Mouse (Mus musculus): ENCODE results near the gene Zfp185. TPM values are rescaled to one million over a fixed set of nuclear protein-coding genes. Genes with fewer than 3 reads are reported as not detected.

Zfp185 gene
- polyA plus RNA-seq, 1 experiment from 2014 or later: 0.33 TPM

GRCm38 (mm10) chrX:72995542-72995941 is 8.4 kb downstream of the Zfp185 start:
- Histone ChIP-seq H3K27ac (ENCODE audit: low read depth) (no peak overlapping the region), H3K36me3 (replicated peaks; ENCODE audit: insufficient read depth, low read length) (no peaks in the 10 kb centered on the region), H3K4me1 (ENCODE audit: insufficient read depth) (no peaks in the 10 kb centered on the region), H3K27me3 (ENCODE audit: insufficient read depth, low read length) (no peaks in the 10 kb centered on the region), H3K4me2 (ENCODE audit: low read depth, low read length) (no peak overlapping the region), H3K9ac (replicated peaks) (no peak overlapping the region), H3K9me3 (ENCODE audit: low read length) (no peaks in the 10 kb centered on the region), H3K4me3 (ENCODE audit: low read depth, low read length) (no peak overlapping the region)
- DNase-seq (no peak), ATAC-seq (no peak)
- 63% methylated on average over 3 of the region's 3 CpGs for WGBS (ENCODE audit: insufficient replicate concordance)
- TF ChIP-seq CTCF (IDR thresholded peaks at IDR 0.05; ENCODE audit: low read depth) (no peak), EP300 (IDR thresholded peaks at IDR 0.05; ENCODE audit: low read depth) (no peak)

DNA sequence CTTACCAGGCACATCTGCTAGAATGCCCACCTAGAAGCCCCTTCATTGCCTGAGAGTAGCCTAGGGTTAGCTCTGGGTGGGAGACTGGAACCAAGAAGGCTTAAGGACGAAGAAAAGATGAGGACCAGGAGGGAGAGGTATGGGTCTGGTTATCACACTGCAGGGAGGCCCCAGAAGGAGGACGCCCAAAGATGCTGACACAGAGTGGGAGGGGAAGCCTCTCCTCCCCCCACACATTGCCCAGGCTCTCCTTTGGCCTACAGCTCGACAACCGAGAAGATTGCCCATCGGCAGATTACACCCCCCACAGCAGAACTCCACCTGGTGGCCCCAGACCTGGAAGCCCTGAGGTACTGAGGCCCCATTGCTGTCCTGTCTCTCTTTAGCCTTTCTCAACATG is 16.0 kb downstream of the Zfp185 start:
- no peak overlapping the region for H3K4me2 ChIP-seq (ENCODE audit: low read depth, low read length)
- ATAC-seq (no peak), DNase-seq (no peak)

DNA sequence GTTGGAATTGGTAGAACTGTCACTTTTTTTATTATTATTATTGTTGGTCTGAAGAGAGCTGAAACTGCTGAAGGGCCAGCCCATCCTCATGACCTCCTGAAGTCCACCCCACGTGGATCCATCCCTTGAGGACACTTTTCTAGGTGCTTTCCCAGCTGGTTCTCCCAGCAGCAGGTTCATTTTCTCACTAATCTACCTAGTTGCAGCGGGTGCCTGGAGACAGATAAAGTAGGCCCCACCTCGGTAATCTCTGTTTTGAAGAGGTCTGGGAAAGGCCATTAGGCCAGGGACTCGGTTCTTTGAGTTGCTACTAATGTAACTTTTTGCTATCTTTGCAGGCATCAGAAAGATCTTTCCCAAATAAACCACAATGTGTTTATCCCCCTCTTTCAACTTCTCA is 18.5 kb downstream of the Zfp185 start:
- Histone ChIP-seq H3K9ac (replicated peaks) (no peak overlapping the region), H3K4me3 (ENCODE audit: low read depth, low read length) (no peak overlapping the region), H3K4me2 (ENCODE audit: low read depth, low read length) (no peak overlapping the region), H3K27ac (ENCODE audit: low read depth) (no peak overlapping the region), H3K4me1 (ENCODE audit: insufficient read depth) (no peaks in the 10 kb centered on the region), H3K27me3 (ENCODE audit: insufficient read depth, low read length) (no peaks in the 10 kb centered on the region), H3K36me3 (replicated peaks; ENCODE audit: insufficient read depth, low read length) (no peaks in the 10 kb centered on the region), H3K9me3 (ENCODE audit: low read length) (no peaks in the 10 kb centered on the region)
- DNase-seq: no peak
- 52% methylated on average over 4 of the region's 4 CpGs for WGBS (ENCODE audit: insufficient replicate concordance)
- TF ChIP-seq CTCF (IDR thresholded peaks at IDR 0.05; ENCODE audit: low read depth) (no peak), EP300 (IDR thresholded peaks at IDR 0.05; ENCODE audit: low read depth) (peak; percentile 66; the same call in 1 of the 2 replicates)
- ATAC-seq: no peak

More for the DNA sequence above, 16.0 kb downstream of the Zfp185 start:
- Histone ChIP-seq H3K27me3 (ENCODE audit: insufficient read depth, low read length) (no peaks in the 10 kb centered on the region), H3K4me3 (ENCODE audit: low read depth, low read length) (no peak overlapping the region), H3K9me3 (ENCODE audit: low read length) (no peaks in the 10 kb centered on the region), H3K4me1 (ENCODE audit: insufficient read depth) (no peaks in the 10 kb centered on the region), H3K36me3 (replicated peaks; ENCODE audit: insufficient read depth, low read length) (no peaks in the 10 kb centered on the region), H3K27ac (ENCODE audit: low read depth) (no peak overlapping the region), H3K9ac (replicated peaks) (no peak overlapping the region)
- no peak for TF ChIP-seq EP300 (IDR thresholded peaks at IDR 0.05; ENCODE audit: low read depth)
- no peak for TF ChIP-seq CTCF (IDR thresholded peaks at IDR 0.05; ENCODE audit: low read depth)
- 66% methylated on average over 5 of the region's 5 CpGs for WGBS (ENCODE audit: insufficient replicate concordance)

GRCm38 (mm10) chrX:73007597-73008479 is 20.7 kb downstream of the Zfp185 start:
- no peaks in the 10 kb centered on the region for H3K27me3 ChIP-seq (ENCODE audit: insufficient read depth, low read length)
- no peaks in the 10 kb centered on the region for H3K36me3 ChIP-seq (replicated peaks; ENCODE audit: insufficient read depth, low read length)
- no peak for TF ChIP-seq EP300 (IDR thresholded peaks at IDR 0.05; ENCODE audit: low read depth)
- peak; percentile 94 for TF ChIP-seq CTCF (IDR thresholded peaks at IDR 0.05; ENCODE audit: low read depth)
- H3K27ac ChIP-seq (ENCODE audit: low read depth): peak overlapping the region; percentile 49; the same call in 1 of the 2 replicates
- peak overlapping the region; percentile 37 for H3K9ac ChIP-seq (replicated peaks)
- H3K9me3 ChIP-seq (ENCODE audit: low read length): no peaks in the 10 kb centered on the region
- H3K4me3 ChIP-seq (ENCODE audit: low read depth, low read length): peak overlapping the region; percentile 27
- WGBS (ENCODE audit: insufficient replicate concordance): 12% methylated on average over 23 of the region's 27 CpGs
- peak overlapping the region; percentile 60 for H3K4me2 ChIP-seq (ENCODE audit: low read depth, low read length)
- H3K4me1 ChIP-seq (ENCODE audit: insufficient read depth): no peaks in the 10 kb centered on the region
- ATAC-seq (peak; percentile 100), DNase-seq (peak; percentile 90)

- Histone ChIP-seq H3K27me3 (ENCODE audit: insufficient read depth, low read length) (no peaks in the 10 kb centered on the region), H3K27ac (ENCODE audit: low read depth) (no peak overlapping the region), H3K4me2 (ENCODE audit: low read depth, low read length) (no peak overlapping the region), H3K9ac (replicated peaks) (no peak overlapping the region), H3K4me1 (ENCODE audit: insufficient read depth) (no peaks in the 10 kb centered on the region), H3K9me3 (ENCODE audit: low read length) (no peaks in the 10 kb centered on the region), H3K36me3 (replicated peaks; ENCODE audit: insufficient read depth, low read length) (no peaks in the 10 kb centered on the region), H3K4me3 (ENCODE audit: low read depth, low read length) (no peak overlapping the region)
- 51% methylated on average over 4 of the region's 4 CpGs for WGBS (ENCODE audit: insufficient replicate concordance)
- DNase-seq (no peak), ATAC-seq (no peak)
- TF ChIP-seq CTCF (IDR thresholded peaks at IDR 0.05; ENCODE audit: low read depth) (no peak), EP300 (IDR thresholded peaks at IDR 0.05; ENCODE audit: low read depth) (no peak)
Measured at GRCm38 (mm10) chrX:73012846-73013245, 25.7 kb downstream of the Zfp185 start.

- no peaks in the 10 kb centered on the region for H3K36me3 ChIP-seq (replicated peaks; ENCODE audit: insufficient read depth, low read length)
- no peaks in the 10 kb centered on the region for H3K4me1 ChIP-seq (ENCODE audit: insufficient read depth)
- H3K9me3 ChIP-seq (ENCODE audit: low read length): no peaks in the 10 kb centered on the region
- 68% methylated on average over 1 of the region's 1 CpGs for WGBS (ENCODE audit: insufficient replicate concordance)
- H3K27me3 ChIP-seq (ENCODE audit: insufficient read depth, low read length): 0 out of 2 replicates have a peak, but pooled peaks cover 4% of the 10 kb centered on the region
- DNase-seq (no peak), ATAC-seq (no peak)
- H3K9ac ChIP-seq (replicated peaks): no peak within 1 kb of the TSS
- no peak within 1 kb of the TSS for H3K4me3 ChIP-seq (ENCODE audit: low read depth, low read length)
- no peak within 1 kb of the TSS for H3K4me2 ChIP-seq (ENCODE audit: low read depth, low read length)
- TF ChIP-seq EP300 (IDR thresholded peaks at IDR 0.05; ENCODE audit: low read depth) (no peak), CTCF (IDR thresholded peaks at IDR 0.05; ENCODE audit: low read depth) (no peak)
- no peak within 1 kb of the TSS for H3K27ac ChIP-seq (ENCODE audit: low read depth)
Measured at GRCm38 (mm10) chrX:73037003-73037402, 49.9 kb downstream of the Zfp185 start, which contains the start of gene Pnma5. Gene Pnma5, minus strand, starts transcription at chrX:73037103.
